Mouse (Mus musculus) hindbrain, embryonic 11.5 days (tissue): ENCODE results near the gene Gm11555. TPM values are rescaled to one million over a fixed set of nuclear protein-coding genes. Genes with fewer than 3 reads are reported as not detected.
"Not testable (repeated sequence)": the region's sequence is repeated elsewhere in the genome, so short reads cannot be mapped to it uniquely, and the experiment has no call there.

Experiments used
- ATAC-seq: fragments of 200-750 bp; cut with Nextera tagmentation; 2 replicates; pipeline ENCODE4 v1.8.0; 2017; ENCODE audit warnings: mild to moderate bottlenecking, moderate TSS enrichment, moderate library complexity; ENCODE audit not compliant: low FRiP score
- DNase-seq: peaks from one replicate; pipeline ENCODE4 v3.0.0-alpha.2; 2015; ENCODE audit warnings: low spot score
- H3K27ac ChIP-seq: fragments of 300-500 bp; sonication (generic); 2 replicates; pipeline ENCODE4 v1.5.1; 2014; ENCODE audit warnings: mild to moderate bottlenecking, low read depth, low read length
- H3K27me3 ChIP-seq: fragments of 300-500 bp; sonication (generic); 2 replicates; pipeline ENCODE4 v1.6.1; 2014; ENCODE audit warnings: mild to moderate bottlenecking, low read length, moderate library complexity, mixed read lengths; ENCODE audit not compliant: control insufficient read depth, insufficient read depth
- H3K36me3 ChIP-seq: fragments of 300-500 bp; sonication (generic); 2 replicates; pipeline ENCODE4 v1.6.1; 2014; ENCODE audit warnings: mild to moderate bottlenecking, low read length, moderate library complexity, mixed read lengths; ENCODE audit not compliant: control insufficient read depth, insufficient read depth
- H3K4me1 ChIP-seq: fragments of 300-500 bp; sonication (generic); replicated peaks from 2 replicates; pipeline ENCODE4 v1.6.1; 2014; ENCODE audit warnings: low read length, mixed read lengths; ENCODE audit not compliant: control insufficient read depth, insufficient read depth
- H3K4me2 ChIP-seq: fragments of 300-500 bp; sonication (generic); replicated peaks from 2 replicates; pipeline ENCODE4 v1.6.1; 2014; ENCODE audit warnings: mild to moderate bottlenecking, low read depth, low read length
- H3K4me3 ChIP-seq: fragments of 300-500 bp; sonication (generic); 2 replicates; pipeline ENCODE4 v1.5.1; 2014; ENCODE audit warnings: low read depth, low read length
- H3K9ac ChIP-seq: fragments of 300-500 bp; sonication (generic); 2 replicates; pipeline ENCODE4 v1.6.1; 2014; ENCODE audit warnings: low read depth, low read length
- H3K9me3 ChIP-seq: fragments of 300-500 bp; sonication (generic); 2 replicates; pipeline ENCODE4 v1.6.1; 2016; ENCODE audit warnings: low read length; ENCODE audit not compliant: control insufficient read depth
- WGBS: fragments of 180-500 bp; shearing (Covaris S2); extraction: QIAGEN DNeasy Blood & Tissue Kit; methylation state at CpG from one replicate; pipeline ENCODE4 v1.1.7; 2014; 5-methylcytosine and 5-hydroxymethylcytosine counted together
- polyA plus RNA-seq: library from polyadenylated mRNA; unstranded; fragments of >200 nt; fragmentation: Nextera tagmentation; extraction: Ambion mirVana; gene quantifications from 2 replicates; pipeline ENCODE4 v1.2.1, GENCODE M21; 2014

The Gm11555 gene
- polyA plus RNA-seq, 1 experiment from 2014 or later = not detected

DNA sequence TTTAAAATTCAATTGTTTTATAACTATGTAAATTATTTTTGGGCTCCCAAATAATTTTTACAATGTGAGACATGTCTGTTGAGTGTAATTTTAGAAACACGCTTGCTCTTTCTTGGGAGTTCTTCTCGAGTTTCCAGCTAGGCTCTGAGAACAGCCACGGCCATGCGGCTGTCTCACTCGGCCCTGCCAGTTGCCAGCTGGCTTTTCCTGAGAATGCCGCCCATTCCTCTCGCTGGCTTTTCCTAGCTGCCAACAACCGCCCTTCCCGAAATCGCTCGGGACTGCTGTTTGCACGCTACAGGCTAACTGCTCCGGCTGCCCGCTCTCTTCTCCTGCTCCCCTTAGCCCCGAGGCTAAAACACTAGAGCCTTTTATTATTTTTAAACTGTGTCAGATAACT lies 3.6 kb downstream of the Gm11555 start:
- Histone ChIP-seq H3K9ac (no peak overlapping the region), H3K36me3 (no peaks in the 10 kb centered on the region), H3K4me2 (no peak overlapping the region), H3K9me3 (no peaks in the 10 kb centered on the region), H3K4me3 (no peak overlapping the region), H3K4me1 (no peaks in the 10 kb centered on the region), H3K27ac (no peak overlapping the region), H3K27me3 (no peaks in the 10 kb centered on the region)
- 88% methylated on average over 15 of the region's 15 CpGs for WGBS
- DNase-seq = no peak
- no peak for ATAC-seq

DNA sequence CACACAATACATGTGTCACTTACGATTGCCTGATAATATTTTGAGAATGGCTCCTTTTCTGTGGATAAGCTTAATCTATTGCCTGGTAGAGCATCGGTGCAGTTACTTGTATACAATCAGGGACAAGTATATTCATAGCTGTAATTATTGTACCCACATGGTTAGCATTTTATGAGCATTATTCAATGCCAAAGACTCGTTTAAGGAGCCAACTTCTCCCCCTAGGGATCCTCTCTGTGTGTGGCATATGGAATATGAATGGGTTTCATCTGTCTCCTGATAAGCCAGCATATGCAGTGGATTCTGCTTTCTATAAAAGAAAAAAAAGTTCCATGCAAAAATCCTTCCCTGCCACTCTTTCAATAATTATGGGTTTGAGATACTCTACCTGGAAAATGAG lies 5.7 kb downstream of the Gm11555 start:
- 81% methylated on average over 3 of the region's 3 CpGs for WGBS
- H3K4me3 ChIP-seq = no peak overlapping the region
- no peak overlapping the region for H3K27ac ChIP-seq
- H3K36me3 ChIP-seq = no peaks in the 10 kb centered on the region
- no peaks in the 10 kb centered on the region for H3K9me3 ChIP-seq
- no peak overlapping the region for H3K9ac ChIP-seq
- no peaks in the 10 kb centered on the region for H3K4me1 ChIP-seq
- no peak overlapping the region for H3K4me2 ChIP-seq
- H3K27me3 ChIP-seq = no peaks in the 10 kb centered on the region
- DNase-seq (no peak), ATAC-seq (no peak)

DNA sequence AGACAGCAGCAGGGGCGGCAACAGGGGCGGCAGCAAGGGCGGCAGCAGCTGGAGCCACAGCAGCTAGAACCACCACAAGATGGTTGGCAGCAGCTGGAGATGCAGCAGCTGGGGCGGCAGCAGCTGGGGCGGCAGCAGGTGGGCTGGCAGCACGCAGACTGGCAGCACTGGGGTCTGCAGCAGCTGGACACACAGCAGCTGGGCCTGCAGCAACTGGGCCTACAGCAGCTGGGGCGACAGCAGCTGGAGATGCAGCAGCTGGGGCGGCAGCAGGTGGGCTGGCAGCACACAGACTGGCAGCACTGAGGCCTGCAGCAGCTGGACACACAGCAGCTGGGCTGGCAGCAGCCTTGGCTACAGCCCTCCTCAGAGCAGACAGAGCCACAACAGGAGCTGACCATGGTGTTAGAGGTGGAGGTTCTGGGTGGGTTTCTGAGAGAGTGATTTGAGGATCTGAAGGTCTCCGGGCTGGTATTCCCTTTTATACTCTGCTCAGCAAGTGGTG lies 6.3 kb downstream of the Gm11555 start, which contains the start of gene Krtap4-7:
Gene Krtap4-7 (minus strand): TSS at position 455 of the 505 bp plus-strand sequence.
- not testable (repeated sequence) for H3K4me3 ChIP-seq, H3K36me3 ChIP-seq, ATAC-seq, DNase-seq, H3K27me3 ChIP-seq, H3K4me2 ChIP-seq, H3K4me1 ChIP-seq, H3K27ac ChIP-seq, H3K9ac ChIP-seq, H3K9me3 ChIP-seq
- 85% methylated on average over 8 of the region's 9 CpGs for WGBS

DNA sequence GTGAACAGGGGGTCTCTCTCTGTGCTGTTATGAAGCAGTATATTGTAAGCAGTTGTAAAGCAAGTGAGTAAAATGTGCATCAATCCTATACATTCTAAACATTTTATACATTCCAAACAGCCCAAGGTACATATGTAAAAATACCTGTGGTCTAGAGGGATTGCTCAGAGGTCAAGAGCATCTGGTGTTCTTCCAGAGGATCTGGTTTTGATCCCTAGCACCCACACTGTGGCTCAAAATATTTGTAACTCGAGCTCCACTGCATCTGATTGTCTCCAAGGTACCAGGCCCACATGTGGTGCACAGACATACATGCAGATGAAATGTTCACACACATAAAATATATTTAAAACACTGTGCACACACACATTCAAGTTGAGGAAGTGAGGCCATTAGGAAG lies 9.1 kb downstream of the Gm11555 start:
- Histone ChIP-seq H3K9ac (no peak overlapping the region), H3K36me3 (no peaks in the 10 kb centered on the region), H3K27me3 (no peaks in the 10 kb centered on the region), H3K9me3 (no peaks in the 10 kb centered on the region), H3K27ac (no peak overlapping the region), H3K4me2 (no peak overlapping the region), H3K4me1 (no peaks in the 10 kb centered on the region), H3K4me3 (no peak overlapping the region)
- DNase-seq (no peak), ATAC-seq (no peak)
- 43% methylated on average over 1 of the region's 1 CpGs for WGBS

DNA sequence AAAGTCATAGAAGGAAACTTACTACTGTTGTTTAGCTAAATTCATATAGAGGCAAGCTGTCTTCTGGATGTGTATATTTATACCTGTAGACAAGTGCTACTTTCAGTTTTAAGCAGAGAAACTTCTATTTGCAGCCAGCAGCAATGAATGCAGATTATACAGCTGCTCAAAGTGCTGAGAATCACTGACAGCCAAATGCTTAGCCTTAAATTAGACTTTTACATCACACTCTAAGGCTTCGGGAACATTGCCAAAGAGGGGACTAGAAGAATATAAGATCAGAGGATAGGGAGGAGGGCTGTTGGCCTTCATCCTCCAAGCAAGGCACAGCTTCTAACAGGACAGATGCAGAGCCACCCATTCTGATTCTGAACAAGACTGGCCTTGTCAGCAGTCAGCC lies 12.9 kb downstream of the Gm11555 start:
- Histone ChIP-seq H3K4me2 (no peak overlapping the region), H3K27ac (no peak overlapping the region), H3K27me3 (no peaks in the 10 kb centered on the region), H3K36me3 (no peaks in the 10 kb centered on the region), H3K4me1 (no peaks in the 10 kb centered on the region), H3K4me3 (no peak overlapping the region), H3K9ac (no peak overlapping the region), H3K9me3 (no peaks in the 10 kb centered on the region)
- WGBS = 90% methylated on average over 1 of the region's 1 CpGs
- ATAC-seq = no peak
- no peak for DNase-seq

DNA sequence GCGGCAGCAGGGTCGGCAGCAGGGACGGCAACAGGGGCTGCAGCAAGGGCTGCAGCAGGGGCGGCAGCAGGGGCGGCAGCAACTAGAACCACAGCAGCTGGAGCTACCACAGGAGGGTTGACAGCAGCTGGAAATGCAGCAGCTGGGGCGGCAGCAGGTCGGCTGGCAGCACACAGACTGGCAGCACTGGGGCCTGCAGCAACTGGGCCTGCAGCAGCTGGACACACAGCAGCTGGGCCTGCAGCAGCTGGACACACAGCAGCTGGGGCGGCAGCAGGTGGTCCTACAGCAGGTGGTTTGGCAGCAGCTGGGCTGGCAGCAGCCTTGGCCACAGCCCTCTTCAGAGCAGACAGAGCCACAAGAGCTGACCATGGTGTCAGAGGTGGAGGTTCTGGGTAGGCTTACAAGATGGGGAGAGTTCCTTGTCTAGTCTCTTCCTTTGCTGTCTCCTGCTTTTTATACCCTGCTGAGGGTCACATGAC lies 15.3 kb downstream of the Gm11555 start, which contains the start of gene Krtap4-2:
Gene Krtap4-2 (minus strand): TSS at position 432 of the 482 bp plus-strand sequence.
- H3K27me3 ChIP-seq = no peaks in the 10 kb centered on the region
- 43% methylated on average over 8 of the region's 8 CpGs for whole genome bisulfite sequencing
- H3K4me3 ChIP-seq = no peak within 1 kb of the TSS
- no peaks in the 10 kb centered on the region for H3K9me3 ChIP-seq
- no peak within 1 kb of the TSS for H3K4me2 ChIP-seq
- H3K36me3 ChIP-seq = no peaks in the 10 kb centered on the region
- ATAC-seq = no peak
- H3K4me1 ChIP-seq = no peaks in the 10 kb centered on the region
- H3K27ac ChIP-seq = no peak within 1 kb of the TSS
- no peak for DNase-seq
- H3K9ac ChIP-seq = no peak within 1 kb of the TSS

DNA sequence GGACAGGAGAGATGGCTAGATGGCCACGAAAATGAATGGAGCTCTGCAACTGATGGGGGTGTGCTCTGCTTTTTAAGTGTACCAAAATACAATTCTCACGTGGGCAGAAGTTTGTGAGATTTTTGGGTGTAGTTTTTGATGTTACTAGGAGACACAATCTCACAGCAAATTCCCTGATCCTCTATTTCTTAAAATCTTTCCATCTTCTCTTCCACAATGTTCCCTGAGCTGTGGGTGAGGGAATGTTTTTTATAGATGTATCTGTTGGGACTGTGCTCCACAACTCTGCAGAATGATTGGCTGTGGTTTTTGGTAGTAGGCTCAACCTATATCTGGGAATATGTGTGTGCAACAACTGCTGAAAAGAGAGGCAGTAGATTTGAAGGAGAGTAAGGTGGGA lies 16.7 kb downstream of the Gm11555 start:
- 88% methylated on average over 2 of the region's 2 CpGs for whole genome bisulfite sequencing

DNA sequence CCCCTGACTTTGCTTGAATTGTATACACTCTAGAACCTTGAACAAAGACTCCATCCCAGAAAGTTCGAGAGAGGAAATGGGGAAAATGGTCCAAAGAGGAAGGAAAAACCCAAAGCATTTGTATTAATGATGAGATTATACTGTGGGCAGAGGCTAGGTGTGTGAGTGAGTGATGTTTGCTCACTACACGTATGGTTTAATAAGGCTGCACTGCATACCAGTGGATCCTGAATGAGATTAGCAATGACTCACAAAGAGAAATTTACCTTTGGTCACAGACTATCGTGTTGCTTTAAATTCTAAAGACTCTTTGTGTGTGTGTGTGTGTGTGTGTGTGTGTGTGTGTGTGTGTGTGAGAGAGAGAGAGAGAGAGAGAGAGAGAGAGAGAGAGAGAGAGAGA lies 19.1 kb downstream of the Gm11555 start:
- no peaks in the 10 kb centered on the region for H3K36me3 ChIP-seq
- 79% methylated on average over 3 of the region's 3 CpGs for WGBS
- no peaks in the 10 kb centered on the region for H3K27me3 ChIP-seq
- no peak for DNase-seq
- no peaks in the 10 kb centered on the region for H3K9me3 ChIP-seq
- H3K27ac ChIP-seq = no peak overlapping the region
- no peak overlapping the region for H3K4me3 ChIP-seq
- H3K4me2 ChIP-seq = no peak overlapping the region
- no peaks in the 10 kb centered on the region for H3K4me1 ChIP-seq
- H3K9ac ChIP-seq = no peak overlapping the region
- ATAC-seq = no peak

More for the DNA sequence above, 16.7 kb downstream of the Gm11555 start:
- Histone ChIP-seq H3K27me3 (no peaks in the 10 kb centered on the region), H3K27ac (no peak overlapping the region), H3K36me3 (no peaks in the 10 kb centered on the region), H3K4me1 (no peaks in the 10 kb centered on the region), H3K4me2 (no peak overlapping the region), H3K4me3 (no peak overlapping the region), H3K9ac (no peak overlapping the region), H3K9me3 (no peaks in the 10 kb centered on the region)
- DNase-seq (no peak), ATAC-seq (no peak)

DNA sequence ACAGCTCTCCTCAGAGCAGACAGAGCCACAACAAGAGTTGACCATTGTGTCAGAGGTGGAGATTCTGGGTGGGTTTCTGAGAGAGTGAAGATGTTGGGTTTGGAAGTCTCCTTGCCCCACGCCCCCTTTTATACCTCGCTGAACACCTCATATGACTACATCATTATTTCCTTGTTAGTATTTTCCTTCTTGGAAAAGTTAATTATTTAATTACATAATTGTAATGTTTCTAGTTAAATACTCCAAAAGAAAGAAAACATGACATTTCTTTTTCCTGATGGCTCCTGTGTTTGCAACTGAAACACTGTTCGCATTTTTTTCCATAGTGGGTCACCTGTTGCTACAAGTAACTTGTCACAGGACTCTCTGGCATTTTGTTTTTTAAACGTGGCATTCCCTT lies 21.9 kb downstream of the Gm11555 start, which contains the start of gene Krtap4-1:
Gene Krtap4-1 (minus strand): TSS at position 101 of the 400 bp plus-strand sequence.
- H3K4me3 ChIP-seq = no peak within 1 kb of the TSS
- H3K9ac ChIP-seq = no peak within 1 kb of the TSS
- no peak within 1 kb of the TSS for H3K27ac ChIP-seq
- H3K4me2 ChIP-seq = no peak within 1 kb of the TSS
- DNase-seq (no peak), ATAC-seq (no peak)
- no peaks in the 10 kb centered on the region for H3K27me3 ChIP-seq
- WGBS = 85% methylated on average over 4 of the region's 4 CpGs
- H3K36me3 ChIP-seq = no peaks in the 10 kb centered on the region
- H3K9me3 ChIP-seq = no peaks in the 10 kb centered on the region
- no peaks in the 10 kb centered on the region for H3K4me1 ChIP-seq
